Mouse (Mus musculus): Measurements from ENCODE around the gene Hemk1. TPM values are rescaled to one million over a fixed set of nuclear protein-coding genes. Genes with fewer than 3 reads are reported as not detected.

Gene Hemk1
- polyA plus RNA-seq, 1 experiment = 17.7 TPM

DNA sequence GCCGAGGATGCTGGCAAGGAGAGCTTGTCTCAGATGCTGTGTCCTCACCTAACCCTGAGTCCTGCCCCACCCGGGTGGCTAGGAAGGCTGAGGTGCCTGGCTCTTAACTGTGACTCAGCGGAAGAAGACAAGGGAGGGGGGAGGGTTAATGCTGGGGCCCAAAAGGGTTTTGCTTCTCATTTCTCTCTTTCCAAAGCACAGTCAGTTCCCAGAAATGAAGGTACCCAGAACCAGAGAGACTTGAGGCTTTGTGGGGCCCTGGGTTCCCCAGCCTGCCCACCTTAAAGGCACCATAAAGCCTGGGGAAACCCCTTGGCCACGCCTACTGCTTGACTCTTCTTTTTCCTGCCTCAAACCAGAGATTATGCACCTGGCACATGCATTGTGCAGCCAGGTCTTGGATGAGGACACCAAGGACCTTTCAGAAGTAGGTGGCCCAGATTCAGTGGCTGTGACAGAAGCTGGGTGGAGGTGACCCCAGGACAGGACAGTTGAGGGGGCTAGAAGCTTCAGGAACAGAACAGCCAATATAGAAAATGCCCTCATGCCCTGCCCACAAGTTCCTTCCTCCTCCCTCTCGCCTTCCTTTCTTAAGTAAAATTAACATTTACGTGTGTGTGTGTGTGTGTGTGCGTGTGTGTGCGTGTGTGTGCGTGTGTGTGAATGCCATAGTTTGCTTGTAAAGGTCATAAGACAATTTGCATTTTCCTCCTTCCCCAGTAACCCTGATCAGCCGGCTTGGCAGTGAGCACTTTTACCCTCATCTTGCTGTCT, 25.2 kb downstream of the Hemk1 start:
- Histone ChIP-seq H3K4me3 (no peak overlapping the region), H3K27me3 (ENCODE audit: control insufficient read depth, insufficient read depth, insufficient read length) (peaks cover 12% of the 10 kb centered on the region), H3K4me2 (ENCODE audit: low read depth) (no peak overlapping the region), H3ac (ENCODE audit: control insufficient read depth, insufficient read length) (no peak overlapping the region), H3K79me2 (ENCODE audit: control insufficient read depth, insufficient read depth) (no peaks in the 10 kb centered on the region), H3K36me3 (ENCODE audit: control insufficient read depth, insufficient read depth) (no peaks in the 10 kb centered on the region)
- TF ChIP-seq E2F4 (IDR thresholded peaks at IDR 0.05; ENCODE audit: insufficient read depth) (no peak), POLR2AphosphoS2 (IDR thresholded peaks at IDR 0.05; ENCODE audit: insufficient read length, low read depth) (no peak), REST (IDR thresholded peaks at IDR 0.05; ENCODE audit: insufficient read depth, insufficient read length) (no peak), SRF (IDR thresholded peaks at IDR 0.05; ENCODE audit: control insufficient read depth, insufficient read length, low read depth) (no peak), USF1 (IDR thresholded peaks at IDR 0.05; ENCODE audit: low read depth) (no peak), CEBPB (IDR thresholded peaks at IDR 0.05; ENCODE audit: insufficient read depth, poor library complexity, severe bottlenecking) (no peak), MAX (IDR thresholded peaks at IDR 0.05; ENCODE audit: low read depth) (no peak), TCF12 (IDR thresholded peaks at IDR 0.05; ENCODE audit: insufficient read depth, poor library complexity, severe bottlenecking) (no peak), POLR2A (IDR thresholded peaks at IDR 0.05; ENCODE audit: insufficient read length, low read depth) (no peak)

DNA sequence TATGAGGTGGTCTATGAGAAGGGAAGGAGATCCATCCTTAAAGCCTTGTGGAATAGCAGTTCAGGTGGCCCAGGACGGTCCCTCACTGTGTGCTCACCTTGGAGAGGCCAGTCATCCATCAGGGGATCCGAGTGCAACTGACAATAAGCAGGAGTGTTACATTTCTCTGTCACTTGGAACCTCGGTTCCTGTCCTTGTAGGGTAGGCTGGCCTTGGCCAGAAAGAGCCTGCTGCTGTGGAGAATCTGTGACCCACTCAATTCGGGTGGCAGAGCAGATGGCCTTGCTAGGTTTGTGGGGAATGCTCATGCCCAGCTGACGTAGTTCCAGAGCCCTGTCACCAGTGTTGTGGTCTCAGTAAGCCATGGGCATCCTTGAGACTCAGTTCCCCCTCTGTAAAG, 28.6 kb downstream of the Hemk1 start:
- no peaks in the 10 kb centered on the region for H3K79me2 ChIP-seq (ENCODE audit: control insufficient read depth, insufficient read depth)
- no peak overlapping the region for H3K4me3 ChIP-seq
- TF ChIP-seq POLR2AphosphoS2 (IDR thresholded peaks at IDR 0.05; ENCODE audit: insufficient read length, low read depth) (no peak), MYOG (IDR thresholded peaks at IDR 0.05; ENCODE audit: control insufficient read depth in 1 of 3, insufficient read depth in 1 of 3, insufficient read length in 2 of 3, low read depth in 2 of 3) (no peak), REST (IDR thresholded peaks at IDR 0.05; ENCODE audit: insufficient read depth, insufficient read length) (no peak), E2F4 (IDR thresholded peaks at IDR 0.05; ENCODE audit: insufficient read depth) (no peak), MAX (IDR thresholded peaks at IDR 0.05; ENCODE audit: low read depth) (no peak), POLR2A (IDR thresholded peaks at IDR 0.05; ENCODE audit: insufficient read length, low read depth) (no peak), USF1 (IDR thresholded peaks at IDR 0.05; ENCODE audit: low read depth) (no peak), SRF (IDR thresholded peaks at IDR 0.05; ENCODE audit: control insufficient read depth, insufficient read length, low read depth) (no peak), TCF3 (IDR thresholded peaks at IDR 0.05; ENCODE audit: insufficient read length, low read depth) (no peak), MYOD1 (IDR thresholded peaks at IDR 0.05; ENCODE audit: control insufficient read depth in 1 of 3, insufficient read length in 2 of 3, low read depth in 2 of 3) (no peak), TCF12 (IDR thresholded peaks at IDR 0.05; ENCODE audit: insufficient read depth, poor library complexity, severe bottlenecking) (no peak), CEBPB (IDR thresholded peaks at IDR 0.05; ENCODE audit: insufficient read depth, poor library complexity, severe bottlenecking) (no peak)
- H3K4me2 ChIP-seq (ENCODE audit: low read depth) = no peak overlapping the region
- no peaks in the 10 kb centered on the region for H3K36me3 ChIP-seq (ENCODE audit: control insufficient read depth, insufficient read depth)
- H3ac ChIP-seq (ENCODE audit: control insufficient read depth, insufficient read length) = no peak overlapping the region
- peaks cover 3% of the 10 kb centered on the region for H3K27me3 ChIP-seq (ENCODE audit: control insufficient read depth, insufficient read depth, insufficient read length)

DNA sequence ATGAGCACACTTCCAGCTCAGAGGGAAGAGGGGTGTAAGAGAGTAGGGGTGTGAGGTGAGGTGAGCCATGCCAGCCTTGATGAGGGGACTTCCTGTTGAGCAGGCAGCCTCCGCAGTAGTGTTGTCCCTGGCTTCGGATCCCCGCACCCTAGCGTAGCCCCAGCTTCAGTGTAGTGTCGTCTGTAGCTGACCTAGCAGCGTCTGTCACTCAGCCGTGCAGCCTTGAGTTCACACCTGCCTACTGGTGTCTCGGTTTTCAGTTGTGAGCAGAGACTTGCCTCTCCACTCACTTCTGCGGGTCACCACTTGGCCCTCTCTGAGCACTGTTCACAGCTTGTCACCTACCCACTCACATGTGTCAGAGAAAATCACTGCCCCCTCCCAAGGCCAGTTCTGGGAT, 29.0 kb downstream of the Hemk1 start:
- TF ChIP-seq REST (IDR thresholded peaks at IDR 0.05; ENCODE audit: insufficient read depth, insufficient read length) (no peak), TCF12 (IDR thresholded peaks at IDR 0.05; ENCODE audit: insufficient read depth, poor library complexity, severe bottlenecking) (no peak), SRF (IDR thresholded peaks at IDR 0.05; ENCODE audit: control insufficient read depth, insufficient read length, low read depth) (no peak), MYOD1 (IDR thresholded peaks at IDR 0.05; ENCODE audit: control insufficient read depth in 1 of 3, insufficient read length in 2 of 3, low read depth in 2 of 3) (no peak), POLR2A (IDR thresholded peaks at IDR 0.05; ENCODE audit: insufficient read length, low read depth) (no peak), USF1 (IDR thresholded peaks at IDR 0.05; ENCODE audit: low read depth) (no peak), MAX (IDR thresholded peaks at IDR 0.05; ENCODE audit: low read depth) (no peak), TCF3 (IDR thresholded peaks at IDR 0.05; ENCODE audit: insufficient read length, low read depth) (no peak), MYOG (IDR thresholded peaks at IDR 0.05; ENCODE audit: control insufficient read depth in 1 of 3, insufficient read depth in 1 of 3, insufficient read length in 2 of 3, low read depth in 2 of 3) (no peak), CEBPB (IDR thresholded peaks at IDR 0.05; ENCODE audit: insufficient read depth, poor library complexity, severe bottlenecking) (no peak), POLR2AphosphoS2 (IDR thresholded peaks at IDR 0.05; ENCODE audit: insufficient read length, low read depth) (no peak)
- H3K79me2 ChIP-seq (ENCODE audit: control insufficient read depth, insufficient read depth) = no peaks in the 10 kb centered on the region
- H3ac ChIP-seq (ENCODE audit: control insufficient read depth, insufficient read length) = no peak overlapping the region
- H3K36me3 ChIP-seq (ENCODE audit: control insufficient read depth, insufficient read depth) = no peaks in the 10 kb centered on the region
- no peaks in the 10 kb centered on the region for H3K27me3 ChIP-seq (ENCODE audit: control insufficient read depth, insufficient read depth, insufficient read length)
- no peak overlapping the region for H3K4me3 ChIP-seq
- H3K4me2 ChIP-seq (ENCODE audit: low read depth) = no peak overlapping the region

DNA sequence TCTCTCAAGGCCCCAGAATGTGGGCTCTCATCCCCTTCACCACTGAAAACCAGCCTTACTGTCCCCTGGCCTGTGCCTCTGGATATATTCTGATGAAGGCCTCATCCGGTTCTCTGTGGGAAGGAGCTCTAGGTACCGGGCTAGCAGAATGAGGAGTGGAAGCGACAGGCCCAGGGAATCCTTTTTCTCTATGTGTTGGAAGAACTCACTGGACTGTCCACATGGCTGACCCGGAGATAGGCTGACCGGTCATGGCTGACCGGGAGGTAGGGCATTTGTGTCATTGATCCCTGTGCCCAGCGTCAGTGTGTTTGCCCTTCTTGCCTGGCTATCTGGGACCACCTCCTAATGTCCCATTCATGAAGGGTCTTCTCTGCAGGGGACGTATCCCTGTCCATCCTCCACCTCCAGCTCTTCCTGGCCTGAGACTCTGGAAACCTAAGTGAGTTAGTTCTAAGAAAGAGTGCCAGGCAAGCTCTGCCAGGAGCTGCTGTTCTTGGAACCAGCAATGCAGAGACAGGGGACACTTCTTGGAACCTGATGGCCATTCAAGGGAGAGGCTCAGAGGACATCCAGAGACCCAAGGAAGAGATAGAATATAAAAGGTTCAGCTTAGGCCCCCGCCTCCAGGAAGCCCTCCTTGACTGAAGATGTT, 29.7 kb downstream of the Hemk1 start:
- Histone ChIP-seq H3K27me3 (ENCODE audit: control insufficient read depth, insufficient read depth, insufficient read length) (no peaks in the 10 kb centered on the region), H3K4me2 (ENCODE audit: low read depth) (no peak overlapping the region), H3K36me3 (ENCODE audit: control insufficient read depth, insufficient read depth) (no peaks in the 10 kb centered on the region), H3ac (ENCODE audit: control insufficient read depth, insufficient read length) (no peak overlapping the region), H3K4me3 (no peak overlapping the region), H3K79me2 (ENCODE audit: control insufficient read depth, insufficient read depth) (no peaks in the 10 kb centered on the region)
- no peak for TF ChIP-seq SRF (IDR thresholded peaks at IDR 0.05; ENCODE audit: control insufficient read depth, insufficient read length, low read depth)
- TF ChIP-seq CEBPB (IDR thresholded peaks at IDR 0.05; ENCODE audit: insufficient read depth, poor library complexity, severe bottlenecking) = no peak
- no peak for TF ChIP-seq MYOD1 (IDR thresholded peaks at IDR 0.05; ENCODE audit: control insufficient read depth in 1 of 3, insufficient read length in 2 of 3, low read depth in 2 of 3)
- TF ChIP-seq MAX (IDR thresholded peaks at IDR 0.05; ENCODE audit: low read depth) = no peak
- TF ChIP-seq POLR2AphosphoS2 (IDR thresholded peaks at IDR 0.05; ENCODE audit: insufficient read length, low read depth) = no peak
- TF ChIP-seq REST (IDR thresholded peaks at IDR 0.05; ENCODE audit: insufficient read depth, insufficient read length) = no peak
- TF ChIP-seq MYOG (IDR thresholded peaks at IDR 0.05; ENCODE audit: control insufficient read depth in 1 of 3, insufficient read depth in 1 of 3, insufficient read length in 2 of 3, low read depth in 2 of 3) = no peak
- TF ChIP-seq USF1 (IDR thresholded peaks at IDR 0.05; ENCODE audit: low read depth) = no peak
- TF ChIP-seq E2F4 (IDR thresholded peaks at IDR 0.05; ENCODE audit: insufficient read depth) = no peak
- TF ChIP-seq TCF3 (IDR thresholded peaks at IDR 0.05; ENCODE audit: insufficient read length, low read depth) = no peak
- no peak for TF ChIP-seq POLR2A (IDR thresholded peaks at IDR 0.05; ENCODE audit: insufficient read length, low read depth)
- TF ChIP-seq TCF12 (IDR thresholded peaks at IDR 0.05; ENCODE audit: insufficient read depth, poor library complexity, severe bottlenecking) = no peak
